Mouse (Mus musculus): ENCODE data around the gene Eml2.

DNA sequence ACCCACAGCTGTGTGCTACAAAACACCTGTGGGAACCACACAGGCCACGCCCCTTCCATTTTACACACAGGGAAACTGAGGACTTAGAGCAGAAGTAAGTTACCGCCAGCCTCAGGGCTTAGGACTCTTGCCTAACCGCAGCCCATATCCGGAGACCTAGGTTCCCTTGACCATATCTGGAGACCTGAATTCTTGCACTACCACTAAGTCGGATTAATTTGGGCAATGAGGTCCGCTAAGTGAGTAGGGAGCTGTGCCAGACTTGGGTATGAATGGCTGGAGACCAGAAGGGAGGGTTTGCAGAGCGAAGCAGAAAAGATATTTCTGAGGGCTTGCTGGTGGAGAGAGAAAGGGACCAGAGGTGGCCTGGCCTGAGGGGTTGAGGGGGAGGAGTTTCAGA is 38.1 kb downstream of the Eml2 start:
- TF ChIP-seq ZC3H11A (IDR thresholded peaks at IDR 0.05; ENCODE audit: borderline replicate concordance, low read depth, low read length) (no peak), MAFK (IDR thresholded peaks at IDR 0.05; ENCODE audit: insufficient read depth, low read depth, low read length) (no peak), HCFC1 (IDR thresholded peaks at IDR 0.05; ENCODE audit: borderline replicate concordance, insufficient read depth, low read length) (no peak), ZNF384 (IDR thresholded peaks at IDR 0.05; ENCODE audit: low read depth, low read length) (no peak)
